Mouse (Mus musculus) kidney, adult 11 months (tissue): ENCODE measurements around the gene Cradd.
A peak's percentile ranks its signal among the peaks of the same experiment; 100 is the strongest.

Experiments
- DNase-seq: peaks from one replicate; pipeline ENCODE4 v3.0.0; 2022

Cradd gene

GRCm38 (mm10) chr10:95330375-95331363 is 6.7 kb upstream of the Cradd start:
- no peak for DNase-seq

- no peak for DNase-seq
Observed at GRCm38 (mm10) chr10:95329884-95330283, 6.0 kb upstream of the Cradd start.

GRCm38 (mm10) chr10:95324278-95324631 is 322 bp upstream of the Cradd start:
- DNase-seq, result no peak

GRCm38 (mm10) chr10:95322076-95323070 is 1.6 kb downstream of the Cradd start:
- peak; percentile 66 for DNase-seq

- no peak for DNase-seq
Observed at GRCm38 (mm10) chr10:95319001-95319400, 4.9 kb downstream of the Cradd start.

GRCm38 (mm10) chr10:95318392-95318708 is 5.6 kb downstream of the Cradd start:
- DNase-seq, result peak; percentile 23

GRCm38 (mm10) chr10:95317581-95318391 is 6.1 kb downstream of the Cradd start:
- DNase-seq, result no peak

GRCm38 (mm10) chr10:95317091-95317490 is 6.8 kb downstream of the Cradd start:
- DNase-seq, result no peak

GRCm38 (mm10) chr10:95316675-95317074 is 7.3 kb downstream of the Cradd start:
- no peak for DNase-seq

GRCm38 (mm10) chr10:95315801-95316474 is 8.0 kb downstream of the Cradd start:
- DNase-seq, result peak; percentile 38

- no peak for DNase-seq
Observed at GRCm38 (mm10) chr10:95315321-95315720, 8.6 kb downstream of the Cradd start.

- DNase-seq, result no peak
Observed at GRCm38 (mm10) chr10:95314019-95314418, 9.9 kb downstream of the Cradd start.

- no peak for DNase-seq
Observed at GRCm38 (mm10) chr10:95313524-95313923, 10.4 kb downstream of the Cradd start.

GRCm38 (mm10) chr10:95310688-95311441 is 13.1 kb downstream of the Cradd start:
- no peak for DNase-seq

GRCm38 (mm10) chr10:95309412-95310322 is 14.3 kb downstream of the Cradd start:
- DNase-seq, result no peak

GRCm38 (mm10) chr10:95308991-95309390 is 14.9 kb downstream of the Cradd start:
- no peak for DNase-seq

- no peak for DNase-seq
Observed at GRCm38 (mm10) chr10:95307916-95308315, 16.0 kb downstream of the Cradd start.

GRCm38 (mm10) chr10:95306824-95307552 is 16.9 kb downstream of the Cradd start:
- peak; percentile 22 for DNase-seq

GRCm38 (mm10) chr10:95304240-95304639 is 19.7 kb downstream of the Cradd start:
- no peak for DNase-seq
